Mouse (Mus musculus) heart, embryonic 15.5 days (tissue): Measurements from ENCODE around the gene Gm8909. TPM values are rescaled to one million over a fixed set of nuclear protein-coding genes. Genes with fewer than 3 reads are reported as not detected.
A peak's percentile ranks its signal among the peaks of the same experiment; 100 is the strongest.
"Not testable (repeated sequence)": the region's sequence is repeated elsewhere in the genome, so short reads cannot be mapped to it uniquely, and the experiment has no call there.

ENCODE experiments used
- ATAC-seq: fragments of 200-750 bp; cut with Nextera tagmentation; replicated peaks from 2 replicates; pipeline ENCODE4 v1.8.0; 2017; ENCODE audit warnings: low read depth, moderate TSS enrichment; ENCODE audit not compliant: insufficient number of reproducible peaks, insufficient read depth, low FRiP score
- H3K27ac ChIP-seq: fragments of 300-500 bp; sonication (generic); 2 replicates; pipeline ENCODE4 v1.5.1; 2015; ENCODE audit warnings: mild to moderate bottlenecking, inconsistent platforms
- H3K27me3 ChIP-seq: fragments of 300-500 bp; sonication (generic); 2 replicates; pipeline ENCODE4 v1.6.1; 2015; ENCODE audit warnings: inconsistent platforms
- H3K36me3 ChIP-seq: fragments of 300-500 bp; sonication (generic); 2 replicates; pipeline ENCODE4 v1.6.1; 2015; ENCODE audit warnings: mild to moderate bottlenecking, inconsistent platforms
- H3K4me1 ChIP-seq: fragments of 300-500 bp; sonication (generic); replicated peaks from 2 replicates; pipeline ENCODE4 v1.6.1; 2015; ENCODE audit warnings: inconsistent platforms
- H3K4me2 ChIP-seq: fragments of 300-500 bp; sonication (generic); 2 replicates; pipeline ENCODE4 v1.6.1; 2015; ENCODE audit warnings: inconsistent platforms, mild to moderate bottlenecking, moderate library complexity
- H3K4me3 ChIP-seq: fragments of 300-500 bp; sonication (generic); 2 replicates; pipeline ENCODE4 v1.5.1; 2015; ENCODE audit warnings: mild to moderate bottlenecking, inconsistent platforms
- H3K9ac ChIP-seq: fragments of 300-500 bp; sonication (generic); 2 replicates; pipeline ENCODE4 v1.6.1; 2015; ENCODE audit warnings: mild to moderate bottlenecking, inconsistent platforms
- H3K9me3 ChIP-seq: fragments of 300-500 bp; sonication (generic); replicated peaks from 2 replicates; pipeline ENCODE4 v1.6.1; 2016; ENCODE audit warnings: inconsistent platforms
- WGBS: fragments of 180-500 bp; shearing (Covaris S2); methylation state at CpG from one replicate; pipeline ENCODE4 v1.1.7; 2015; ENCODE audit warnings: mixed read lengths; 5-methylcytosine and 5-hydroxymethylcytosine counted together
- polyA plus RNA-seq: library from polyadenylated mRNA; unstranded; fragments of >200 nt; fragmentation: Nextera tagmentation; extraction: Ambion mirVana; gene quantifications from 2 replicates; pipeline ENCODE4 v1.2.1, GENCODE M21; 2015

The Gm8909 gene
- polyA plus RNA-seq, 1 experiment from 2014 or later: 0.84 TPM

DNA sequence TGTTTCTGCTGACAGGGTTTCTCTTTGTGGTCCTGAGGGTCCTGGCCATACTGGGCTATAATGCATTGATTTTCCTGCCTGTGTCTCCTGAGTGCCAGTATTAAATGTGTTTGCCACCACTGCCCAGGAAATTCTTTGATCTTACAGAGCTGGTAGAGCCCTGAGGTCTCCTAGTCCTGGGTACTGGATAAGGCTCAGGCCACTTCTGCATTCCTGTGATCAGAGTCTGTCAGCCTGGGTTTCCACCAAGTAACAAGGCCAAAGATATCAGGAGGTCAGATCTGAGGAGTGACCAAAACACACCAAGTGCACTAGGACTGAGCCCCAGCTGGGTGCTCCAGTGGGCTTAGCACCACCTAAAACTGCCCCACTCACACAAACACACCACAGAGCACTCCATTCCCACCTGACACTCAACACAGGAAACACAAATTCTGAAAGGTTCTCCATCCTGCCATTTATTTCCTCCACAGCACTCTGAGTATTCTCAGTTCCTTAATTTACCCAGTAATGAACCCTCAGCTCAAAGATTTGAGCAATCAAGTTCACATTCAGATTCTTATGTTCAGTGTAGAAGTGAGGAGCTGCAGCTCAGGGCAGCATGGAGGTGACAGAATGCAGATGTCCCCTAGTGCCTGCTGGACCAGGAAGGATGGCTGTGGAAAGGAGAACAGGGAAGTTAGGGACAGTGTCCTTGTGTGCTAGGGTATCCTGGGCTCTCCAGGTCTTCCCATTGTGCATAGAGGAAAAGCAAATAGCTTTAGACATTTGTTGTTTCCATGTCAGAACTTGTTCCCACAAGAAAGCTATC is 32.7 kb downstream of the Gm8909 start:
- peaks cover 49% of the 10 kb centered on the region for H3K27me3 ChIP-seq
- H3K9me3 ChIP-seq, H3K4me3 ChIP-seq, H3K9ac ChIP-seq, H3K36me3 ChIP-seq, H3K4me2 ChIP-seq, H3K4me1 ChIP-seq, H3K27ac ChIP-seq, ATAC-seq: not testable (repeated sequence)

DNA sequence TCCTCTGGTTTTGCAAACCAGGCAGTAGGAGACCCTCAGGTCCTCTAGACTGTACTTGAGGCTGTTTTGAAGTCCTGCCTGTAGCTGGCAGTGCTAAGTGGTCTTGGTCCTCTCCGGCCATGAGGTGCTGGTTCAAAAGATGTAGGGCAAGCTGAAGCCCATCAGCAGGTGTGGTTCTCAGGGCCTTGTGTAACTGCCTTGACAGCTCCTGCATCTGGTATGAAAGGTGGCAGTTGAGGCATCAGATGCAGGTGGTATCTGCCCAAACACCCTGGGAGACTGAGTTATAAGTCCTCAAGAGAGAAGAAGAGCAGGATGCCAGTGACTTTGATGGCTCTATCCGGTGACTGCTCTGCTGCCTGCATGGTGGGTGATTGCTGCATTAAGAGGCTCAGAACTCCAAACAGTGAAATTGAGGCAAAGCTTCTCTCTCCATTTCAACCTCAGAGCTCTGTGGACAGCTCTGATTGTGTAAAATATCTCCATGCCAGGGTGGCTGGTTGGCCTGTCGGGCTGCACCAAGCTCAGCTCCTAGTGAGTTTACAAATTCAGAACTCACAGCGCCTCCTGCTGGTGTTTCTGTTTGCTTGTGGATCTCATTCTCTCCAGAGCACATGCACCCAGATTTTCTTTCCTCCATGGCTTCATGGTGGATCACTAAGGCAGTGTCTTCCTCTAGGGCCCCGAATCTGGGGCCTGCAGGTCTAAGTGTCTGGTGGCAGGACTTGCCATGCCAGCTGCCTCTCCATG is 36.6 kb downstream of the Gm8909 start:
- no peak overlapping the region for H3K9ac ChIP-seq
- no peaks in the 10 kb centered on the region for H3K36me3 ChIP-seq
- no peak overlapping the region for H3K4me3 ChIP-seq
- 74% methylated on average over 5 of the region's 5 CpGs for WGBS
- H3K27ac ChIP-seq: no peak overlapping the region
- H3K27me3 ChIP-seq: peaks cover 37% of the 10 kb centered on the region
- no peaks in the 10 kb centered on the region for H3K9me3 ChIP-seq
- H3K4me2 ChIP-seq: no peak overlapping the region
- ATAC-seq: no peak
- H3K4me1 ChIP-seq: no peaks in the 10 kb centered on the region

DNA sequence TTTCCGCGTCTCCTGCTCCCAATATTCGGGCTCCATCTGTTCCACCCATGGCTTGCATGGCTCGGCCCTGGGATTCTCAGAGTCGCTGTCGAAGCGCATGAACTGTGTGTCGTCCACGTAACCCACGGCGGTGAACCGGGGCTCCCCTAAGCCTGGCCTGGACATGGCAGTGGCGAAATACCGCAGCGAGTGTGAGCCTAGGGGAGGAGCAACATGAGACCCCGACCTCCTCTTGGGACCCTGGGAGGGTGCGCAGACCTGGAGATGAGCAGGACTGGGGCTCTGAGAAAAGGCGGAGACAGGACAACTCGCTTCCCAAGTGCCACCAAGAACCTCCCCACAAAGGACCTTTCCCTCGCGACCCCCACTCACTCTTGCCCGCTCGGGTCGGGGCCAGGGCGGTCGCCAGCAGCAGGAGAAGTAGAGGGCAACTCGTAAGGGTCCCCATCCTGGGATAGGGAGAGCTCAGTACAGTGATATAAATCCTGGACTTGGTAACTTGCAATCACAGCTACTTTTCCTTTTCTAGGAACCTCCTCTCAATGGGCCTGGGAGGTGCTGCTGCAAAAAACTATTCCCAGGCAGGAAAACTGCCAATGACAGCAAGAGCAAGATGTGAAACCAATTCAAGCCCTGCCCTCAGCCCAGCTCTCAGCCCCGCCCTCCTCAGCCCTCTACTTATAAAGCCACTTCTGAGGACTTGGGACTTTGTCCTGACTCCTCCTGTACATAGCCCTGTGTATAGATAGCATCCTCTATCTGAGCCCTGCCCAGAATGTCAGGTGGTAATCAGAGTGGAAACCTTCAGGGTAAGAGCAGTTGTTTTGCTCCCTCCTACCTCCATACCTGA is 39.1 kb downstream of the Gm8909 start, which contains the start of gene Gm7030:
TSS of gene Gm7030 (minus strand) at position 458 of the 850 bp plus-strand sequence.
- not testable (repeated sequence) for H3K9ac ChIP-seq, H3K9me3 ChIP-seq, H3K4me3 ChIP-seq, H3K36me3 ChIP-seq, ATAC-seq, H3K4me1 ChIP-seq, H3K27ac ChIP-seq, H3K4me2 ChIP-seq
- 15% methylated on average over 25 of the region's 28 CpGs for WGBS
- peaks cover 28% of the 10 kb centered on the region for H3K27me3 ChIP-seq

DNA sequence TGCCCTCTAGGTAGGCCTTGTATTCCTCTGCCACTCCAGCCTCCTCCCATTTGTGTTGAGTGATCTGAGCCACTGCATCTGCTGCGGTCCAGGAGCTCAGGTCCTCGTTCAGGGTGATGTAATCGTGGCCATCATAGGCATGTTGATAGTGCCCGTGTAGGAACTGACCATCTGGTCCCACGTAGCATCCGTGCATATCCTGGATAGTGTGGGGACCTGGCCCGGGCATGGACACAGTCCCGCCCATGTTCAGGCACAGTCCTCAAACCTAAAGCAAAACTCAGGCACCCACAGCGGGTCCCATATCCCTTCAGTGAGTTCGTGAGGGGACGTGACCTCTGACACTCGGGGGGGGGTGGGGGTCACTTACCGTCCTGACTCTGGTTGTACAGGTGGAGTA is 39.8 kb downstream of the Gm8909 start:
- not testable (repeated sequence) for H3K4me1 ChIP-seq, H3K4me2 ChIP-seq, H3K27ac ChIP-seq, ATAC-seq, H3K9me3 ChIP-seq, H3K9ac ChIP-seq, H3K36me3 ChIP-seq, H3K4me3 ChIP-seq
- H3K27me3 ChIP-seq: peaks cover 25% of the 10 kb centered on the region
- WGBS: 49% methylated on average over 11 of the region's 13 CpGs

DNA sequence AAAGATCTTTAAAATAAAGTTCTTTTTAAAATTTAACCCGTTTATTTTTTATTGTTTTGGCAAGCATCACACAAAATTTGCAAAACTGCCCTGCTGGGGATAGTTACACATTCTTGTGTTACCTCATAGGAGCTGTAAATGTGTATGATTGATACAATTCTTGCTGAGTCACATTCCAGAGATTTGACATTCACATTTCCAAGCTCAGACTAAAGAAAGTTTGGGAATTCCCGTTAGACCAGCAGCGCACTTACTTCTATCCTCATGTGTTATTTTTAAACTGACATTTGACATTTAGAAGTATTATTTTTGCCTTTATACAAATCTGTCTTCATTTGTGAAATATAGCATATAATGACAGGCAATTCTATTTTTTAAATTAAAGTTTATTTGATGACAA is 44.2 kb downstream of the Gm8909 start:
- H3K4me3 ChIP-seq, ATAC-seq, H3K9me3 ChIP-seq, H3K4me1 ChIP-seq, H3K27ac ChIP-seq, H3K9ac ChIP-seq, H3K4me2 ChIP-seq, H3K36me3 ChIP-seq: not testable (repeated sequence)
- H3K27me3 ChIP-seq: peaks cover 31% of the 10 kb centered on the region
- 64% methylated on average over 3 of the region's 3 CpGs for WGBS

DNA sequence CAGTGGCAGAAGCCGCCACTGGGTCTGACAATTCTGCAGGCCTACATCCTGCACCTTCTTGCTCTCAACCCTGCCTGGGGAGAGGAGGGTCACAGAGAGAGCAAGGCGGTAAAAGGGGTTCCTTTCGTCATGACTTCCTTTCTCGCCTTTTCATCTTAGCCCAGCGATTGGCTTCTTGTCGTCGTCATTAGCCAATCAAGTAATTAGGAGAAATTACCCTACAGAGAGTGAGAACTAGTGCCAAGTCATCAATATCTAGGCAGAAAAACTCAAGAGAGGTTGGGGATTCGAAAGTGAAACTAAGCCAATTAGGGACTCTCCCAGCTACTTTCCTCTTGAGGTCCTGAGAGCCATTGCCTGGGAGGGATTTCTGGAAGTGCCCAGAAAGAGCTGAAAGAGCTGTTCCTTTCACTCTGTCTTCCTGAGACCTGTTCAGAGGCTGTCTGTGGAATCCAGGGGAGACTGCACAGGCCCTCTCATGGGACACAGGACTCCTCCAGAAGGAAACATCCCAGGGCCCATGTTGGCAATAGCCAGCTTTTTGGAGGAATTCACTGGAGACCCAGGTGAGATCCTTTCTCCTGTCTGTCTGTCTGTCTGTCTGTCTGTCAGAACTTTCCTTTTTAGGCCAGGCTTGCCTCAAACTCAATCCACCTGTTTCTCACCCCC is 46.9 kb downstream of the Gm8909 start, which contains the start of gene Gm19684:
TSS of gene Gm19684 (plus strand) at position 327 of the 669 bp plus-strand sequence.
- H3K27me3 ChIP-seq: peaks cover 32% of the 10 kb centered on the region
- H3K4me3 ChIP-seq: peak within 1 kb of the TSS; percentile 29
- not testable (repeated sequence) for H3K4me1 ChIP-seq, H3K9ac ChIP-seq, H3K9me3 ChIP-seq, H3K27ac ChIP-seq, H3K36me3 ChIP-seq
- 4% methylated on average over 8 of the region's 8 CpGs for WGBS
- H3K4me2 ChIP-seq: peak within 1 kb of the TSS; percentile 51
- 0 out of 2 replicates have a peak, but pooled peaks have one; percentile 61 for ATAC-seq

DNA sequence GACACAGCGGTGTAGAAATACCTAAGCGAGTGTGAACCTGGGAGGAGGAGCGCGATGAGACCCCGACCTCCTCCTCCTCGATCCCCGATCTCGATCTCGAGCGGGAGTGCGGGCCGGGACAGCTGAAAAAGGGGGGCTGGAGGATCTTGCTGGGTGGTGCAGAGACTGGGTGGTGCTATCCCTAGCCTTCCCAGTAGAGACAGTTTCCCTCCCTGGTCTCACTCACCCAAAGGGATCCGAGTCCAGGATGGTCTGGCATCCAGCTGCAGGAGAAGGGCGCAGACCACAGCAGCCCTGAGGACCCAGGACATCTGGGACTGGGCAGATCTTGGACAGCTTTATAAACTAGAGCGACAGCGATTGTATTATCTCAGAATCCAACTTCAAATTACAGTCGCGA is 47.5 kb downstream of the Gm8909 start:
- H3K27me3 ChIP-seq: peaks cover 35% of the 10 kb centered on the region
- 20% methylated on average over 18 of the region's 18 CpGs for WGBS
- not testable (repeated sequence) for H3K9me3 ChIP-seq, H3K4me1 ChIP-seq, H3K9ac ChIP-seq, H3K36me3 ChIP-seq, H3K27ac ChIP-seq
- ATAC-seq: peak; percentile 47; the same call in 1 of the 2 replicates
- peak overlapping the region; percentile 51 for H3K4me2 ChIP-seq
- peak overlapping the region; percentile 29 for H3K4me3 ChIP-seq

DNA sequence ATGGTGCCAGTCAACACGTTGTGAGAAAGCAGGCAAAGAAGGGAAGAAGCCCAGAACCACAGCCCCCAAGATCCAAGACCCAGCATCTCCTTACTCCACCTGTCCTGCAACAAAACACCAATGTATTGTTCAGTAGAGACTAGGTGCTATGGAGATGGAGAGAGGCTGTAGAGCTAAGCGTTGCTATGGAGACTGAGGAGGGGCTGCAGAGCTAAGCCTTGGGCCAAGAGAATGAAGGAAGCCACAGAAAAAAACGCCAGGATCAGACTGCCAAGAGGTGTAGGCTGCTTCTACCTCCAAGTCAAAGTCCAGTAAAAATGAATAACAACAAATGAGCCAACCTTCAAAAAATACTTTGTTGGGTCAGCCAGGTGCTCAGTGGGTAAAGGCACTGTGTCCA is 51.8 kb downstream of the Gm8909 start:
- not testable (repeated sequence) for H3K4me1 ChIP-seq, H3K9me3 ChIP-seq, H3K27ac ChIP-seq, ATAC-seq, H3K9ac ChIP-seq, H3K4me2 ChIP-seq, H3K4me3 ChIP-seq, H3K36me3 ChIP-seq
- H3K27me3 ChIP-seq: peaks cover 36% of the 10 kb centered on the region
- WGBS: 26% methylated on average over 3 of the region's 3 CpGs

Other genes starting within 250 kb of the Gm8909 start
- gene Abcf1, start 198.8 kb downstream of the Gm8909 start, polyA plus RNA-seq: 57.8 and 71.3 TPM in 2 replicates
- gene Gnl1, start 188.7 kb downstream of the Gm8909 start, polyA plus RNA-seq: 31.4 and 37.8 TPM in 2 replicates
- gene Prr3, start 188.3 kb downstream of the Gm8909 start, polyA plus RNA-seq: 13.7 and 20.4 TPM in 2 replicates
- gene H2-T24, start 148.0 kb downstream of the Gm8909 start, polyA plus RNA-seq: 1.3 and 2.7 TPM in 2 replicates
- 4.7 and 11.6 TPM in 2 replicates for gene H2-T23, start 135.7 kb downstream of the Gm8909 start, polyA plus RNA-seq
- 7.0 and 12.0 TPM in 2 replicates for gene H2-T22, start 125.8 kb downstream of the Gm8909 start, polyA plus RNA-seq
- gene Gm6034, start 125.6 kb downstream of the Gm8909 start, polyA plus RNA-seq: not detected in 2 replicates
- 0.13 TPM in 1 of 2 replicates, not detected in the other for gene Gm11127, start 110.2 kb downstream of the Gm8909 start, polyA plus RNA-seq
- not detected in 2 replicates for gene Gm19684, start 46.9 kb downstream of the Gm8909 start, polyA plus RNA-seq
- gene Gm7030, start 39.1 kb downstream of the Gm8909 start, polyA plus RNA-seq: not detected in 2 replicates
- 0.36 TPM in 1 of 2 replicates, not detected in the other for gene H2-T3, start 21.8 kb upstream of the Gm8909 start, polyA plus RNA-seq
- gene Rpp21, start 89.5 kb upstream of the Gm8909 start, polyA plus RNA-seq: 78.8 and 83.7 TPM in 2 replicates
- 9.1 and 11.1 TPM in 2 replicates for gene Trim39, start 103.7 kb upstream of the Gm8909 start, polyA plus RNA-seq
- not detected in 2 replicates for gene H2-M10.2, start 118.0 kb upstream of the Gm8909 start, polyA plus RNA-seq
- gene H2-M10.1, start 157.6 kb upstream of the Gm8909 start, polyA plus RNA-seq: not detected in 2 replicates
- not detected in 2 replicates for gene H2-M10.3, start 199.9 kb upstream of the Gm8909 start, polyA plus RNA-seq